Mouse (Mus musculus): Measurements from ENCODE around the gene Gpatch3. TPM values are rescaled to one million over a fixed set of nuclear protein-coding genes. Genes with fewer than 3 reads are reported as not detected.

The Gpatch3 gene
- total and polyA plus RNA-seq, 2 experiments from 2014 or later, result 3.5 to 8.2 TPM

- 0 out of 2 replicates have a peak, but pooled peaks cover 5% of the 10 kb centered on the region for H3K4me1 ChIP-seq (ENCODE audit: control insufficient read depth, insufficient read depth)
- DNase-seq (ENCODE audit: low spot score), result no peak
- no peaks in the 10 kb centered on the region for H3K9me3 ChIP-seq (replicated peaks; ENCODE audit: control insufficient read depth, low read length)
- H3K9ac ChIP-seq (replicated peaks; ENCODE audit: low read depth, low read length), result no peak overlapping the region
- H3K36me3 ChIP-seq (replicated peaks; ENCODE audit: control insufficient read depth, insufficient read depth, low read length), result 0 out of 2 replicates have a peak, but pooled peaks cover 3% of the 10 kb centered on the region
- WGBS, result 51% methylated on average over 10 of the region's 10 CpGs
- no peak for TF ChIP-seq CTCF (IDR thresholded peaks at IDR 0.05; ENCODE audit: low read depth)
- no peak for TF ChIP-seq EP300 (IDR thresholded peaks at IDR 0.05; ENCODE audit: low read depth)
- H3K4me3 ChIP-seq (ENCODE audit: low read depth, low read length), result no peak overlapping the region
- H3K4me2 ChIP-seq (ENCODE audit: low read depth, low read length), result no peak overlapping the region
- no peak for ATAC-seq (ENCODE audit: insufficient read depth, low read depth)
- H3K27me3 ChIP-seq (ENCODE audit: control insufficient read depth, insufficient read depth, low read length), result no peaks in the 10 kb centered on the region
- no peak overlapping the region for H3K27ac ChIP-seq (ENCODE audit: low read depth)
Measured at GRCm38 (mm10) chr4:133557041-133557717, 17.4 kb upstream of the Gpatch3 start.

GRCm38 (mm10) chr4:133559846-133560245 is 14.7 kb upstream of the Gpatch3 start:
- H3K9ac ChIP-seq (replicated peaks; ENCODE audit: low read depth, low read length), result no peak overlapping the region
- H3K4me1 ChIP-seq (ENCODE audit: control insufficient read depth, insufficient read depth), result no peaks in the 10 kb centered on the region
- H3K27me3 ChIP-seq (ENCODE audit: control insufficient read depth, insufficient read depth, low read length), result no peaks in the 10 kb centered on the region
- no peak for DNase-seq (ENCODE audit: low spot score)
- no peak for TF ChIP-seq EP300 (IDR thresholded peaks at IDR 0.05; ENCODE audit: low read depth)
- H3K9me3 ChIP-seq (replicated peaks; ENCODE audit: control insufficient read depth, low read length), result no peaks in the 10 kb centered on the region
- WGBS, result 66% methylated on average over 4 of the region's 4 CpGs
- H3K4me2 ChIP-seq (ENCODE audit: low read depth, low read length), result no peak overlapping the region
- 0 out of 2 replicates have a peak, but pooled peaks cover 3% of the 10 kb centered on the region for H3K36me3 ChIP-seq (replicated peaks; ENCODE audit: control insufficient read depth, insufficient read depth, low read length)
- no peak for ATAC-seq (ENCODE audit: insufficient read depth, low read depth)
- no peak overlapping the region for H3K27ac ChIP-seq (ENCODE audit: low read depth)
- H3K4me3 ChIP-seq (ENCODE audit: low read depth, low read length), result no peak overlapping the region

GRCm38 (mm10) chr4:133561622-133562021 is 12.9 kb upstream of the Gpatch3 start:
- Histone ChIP-seq H3K27me3 (ENCODE audit: control insufficient read depth, insufficient read depth, low read length) (no peaks in the 10 kb centered on the region), H3K4me2 (ENCODE audit: low read depth, low read length) (no peak overlapping the region), H3K9ac (replicated peaks; ENCODE audit: low read depth, low read length) (no peak overlapping the region), H3K27ac (ENCODE audit: low read depth) (no peak overlapping the region), H3K4me1 (ENCODE audit: control insufficient read depth, insufficient read depth) (no peaks in the 10 kb centered on the region), H3K36me3 (replicated peaks; ENCODE audit: control insufficient read depth, insufficient read depth, low read length) (0 out of 2 replicates have a peak, but pooled peaks cover under 1% of the 10 kb centered on the region), H3K9me3 (replicated peaks; ENCODE audit: control insufficient read depth, low read length) (no peaks in the 10 kb centered on the region), H3K4me3 (ENCODE audit: low read depth, low read length) (no peak overlapping the region)
- WGBS, result 81% methylated on average over 4 of the region's 4 CpGs
- TF ChIP-seq EP300 (IDR thresholded peaks at IDR 0.05; ENCODE audit: low read depth) (no peak), CTCF (IDR thresholded peaks at IDR 0.05; ENCODE audit: low read depth) (no peak)
- ATAC-seq (ENCODE audit: insufficient read depth, low read depth) (no peak), DNase-seq (ENCODE audit: low spot score) (no peak)

- H3K4me3 ChIP-seq (ENCODE audit: low read depth, low read length), result no peak overlapping the region
- ATAC-seq (ENCODE audit: insufficient read depth, low read depth), result peak; percentile 88
- no peak overlapping the region for H3K9ac ChIP-seq (replicated peaks; ENCODE audit: low read depth, low read length)
- TF ChIP-seq EP300 (IDR thresholded peaks at IDR 0.05; ENCODE audit: low read depth), result peak; percentile 59
- TF ChIP-seq CTCF (IDR thresholded peaks at IDR 0.05; ENCODE audit: low read depth), result no peak
- H3K27ac ChIP-seq (ENCODE audit: low read depth), result peak overlapping the region; percentile 88
- H3K36me3 ChIP-seq (replicated peaks; ENCODE audit: control insufficient read depth, insufficient read depth, low read length), result no peaks in the 10 kb centered on the region
- no peaks in the 10 kb centered on the region for H3K27me3 ChIP-seq (ENCODE audit: control insufficient read depth, insufficient read depth, low read length)
- no peaks in the 10 kb centered on the region for H3K4me1 ChIP-seq (ENCODE audit: control insufficient read depth, insufficient read depth)
- no peak overlapping the region for H3K4me2 ChIP-seq (ENCODE audit: low read depth, low read length)
- peak; percentile 73 for DNase-seq (ENCODE audit: low spot score)
- 32% methylated on average over 11 of the region's 11 CpGs for WGBS
- no peaks in the 10 kb centered on the region for H3K9me3 ChIP-seq (replicated peaks; ENCODE audit: control insufficient read depth, low read length)
Measured at GRCm38 (mm10) chr4:133563123-133563571, 11.4 kb upstream of the Gpatch3 start.

GRCm38 (mm10) chr4:133567251-133567650 is 7.3 kb upstream of the Gpatch3 start:
- Histone ChIP-seq H3K9me3 (replicated peaks; ENCODE audit: control insufficient read depth, low read length) (0 out of 2 replicates have a peak, but pooled peaks cover 3% of the 10 kb centered on the region), H3K4me1 (ENCODE audit: control insufficient read depth, insufficient read depth) (no peaks in the 10 kb centered on the region), H3K27me3 (ENCODE audit: control insufficient read depth, insufficient read depth, low read length) (no peaks in the 10 kb centered on the region), H3K27ac (ENCODE audit: low read depth) (no peak overlapping the region), H3K4me2 (ENCODE audit: low read depth, low read length) (no peak overlapping the region), H3K9ac (replicated peaks; ENCODE audit: low read depth, low read length) (no peak overlapping the region), H3K4me3 (ENCODE audit: low read depth, low read length) (no peak overlapping the region), H3K36me3 (replicated peaks; ENCODE audit: control insufficient read depth, insufficient read depth, low read length) (no peaks in the 10 kb centered on the region)
- DNase-seq (ENCODE audit: low spot score) (no peak), ATAC-seq (ENCODE audit: insufficient read depth, low read depth) (no peak)
- TF ChIP-seq EP300 (IDR thresholded peaks at IDR 0.05; ENCODE audit: low read depth) (no peak), CTCF (IDR thresholded peaks at IDR 0.05; ENCODE audit: low read depth) (no peak)
- WGBS, result 33% methylated on average over 8 of the region's 8 CpGs
